Mouse (Mus musculus) layer of hippocampus, postnatal 10 days (tissue): Measurements from ENCODE around the gene Gm10638. TPM values are rescaled to one million over a fixed set of nuclear protein-coding genes. Genes with fewer than 3 reads are reported as not detected.

Experiments used
- DNase-seq, 2 experiments: peaks; one replicate each; pipeline ENCODE4 v3.0.0; 2021; ENCODE audit warnings: low spot score in 2 of 2
- total RNA-seq, 2 experiments: library from RNA; stranded (reverse); gene quantifications; 2 replicates each; pipeline ENCODE4 v1.2.3; 2021

Gene Gm10638
- total RNA-seq, 2 experiments from 2014 or later = 3.2 to 4.5 TPM

DNA sequence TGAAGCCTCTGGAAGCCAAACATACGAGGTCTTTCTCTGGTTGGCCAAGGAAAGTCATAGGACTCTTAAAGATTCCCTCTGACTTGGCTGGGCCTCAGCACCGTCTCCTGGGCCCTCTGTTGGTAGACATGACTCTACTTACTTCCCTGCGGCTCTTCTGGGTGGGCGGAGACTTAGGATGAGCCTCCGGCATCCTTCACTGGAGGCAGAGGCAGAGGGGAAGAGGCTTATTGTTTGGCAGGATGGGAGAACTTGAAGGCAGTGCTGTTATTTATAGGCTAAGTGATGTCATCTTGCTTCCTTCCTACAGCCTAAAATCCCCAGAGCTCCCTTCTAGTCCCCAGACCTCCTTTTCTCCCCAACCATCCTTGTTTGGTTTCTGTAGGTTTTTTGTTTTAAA lies 41.0 kb downstream of the Gm10638 start:
- no peak for DNase-seq

DNA sequence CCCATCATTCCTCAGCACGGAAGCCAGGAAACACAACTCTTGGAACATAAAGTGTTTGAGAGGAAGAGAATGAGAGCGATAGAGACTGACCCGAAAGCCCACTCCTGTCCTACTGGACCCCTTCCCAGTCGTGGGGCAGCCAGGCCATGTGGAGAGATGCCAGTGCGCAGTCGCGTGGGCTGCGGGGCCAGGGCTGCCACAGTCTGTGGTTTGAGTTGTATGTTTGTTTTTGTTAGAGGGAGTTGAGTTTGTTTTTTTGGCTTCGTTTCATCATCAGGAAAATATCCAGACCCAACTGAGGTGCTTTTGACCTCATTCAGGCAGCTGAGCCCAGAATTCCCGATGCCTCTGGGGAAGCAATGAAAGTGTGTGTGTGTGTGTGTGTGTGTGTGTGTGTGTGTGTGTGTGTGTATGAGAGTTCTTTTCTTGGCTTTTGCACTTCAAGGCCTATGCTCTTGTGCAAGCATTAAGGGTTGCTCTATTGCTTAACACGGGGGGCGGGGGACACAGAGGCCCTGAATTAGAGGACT lies 42.5 kb downstream of the Gm10638 start:
- peak in 1 of 2 experiments; percentile 28 for DNase-seq

DNA sequence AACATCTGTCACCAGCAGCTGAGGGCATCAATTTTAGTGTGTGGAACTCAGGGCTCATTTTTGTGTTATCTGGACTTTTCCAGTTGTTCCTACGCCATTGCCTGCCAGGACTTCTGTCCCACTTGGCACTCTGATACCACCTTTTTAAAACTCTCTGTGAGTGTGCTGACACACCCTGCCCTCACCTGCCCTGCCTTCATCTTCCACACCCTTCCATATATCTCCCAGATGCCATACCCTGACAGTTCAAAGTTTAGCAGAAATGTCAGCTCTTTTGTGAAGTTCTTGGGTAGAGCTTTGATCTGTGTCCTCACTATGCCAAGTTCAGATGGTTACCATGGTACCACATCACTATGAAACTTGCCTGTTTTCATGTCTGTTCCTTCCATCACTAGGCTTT lies 44.1 kb downstream of the Gm10638 start:
- DNase-seq = no peak

DNA sequence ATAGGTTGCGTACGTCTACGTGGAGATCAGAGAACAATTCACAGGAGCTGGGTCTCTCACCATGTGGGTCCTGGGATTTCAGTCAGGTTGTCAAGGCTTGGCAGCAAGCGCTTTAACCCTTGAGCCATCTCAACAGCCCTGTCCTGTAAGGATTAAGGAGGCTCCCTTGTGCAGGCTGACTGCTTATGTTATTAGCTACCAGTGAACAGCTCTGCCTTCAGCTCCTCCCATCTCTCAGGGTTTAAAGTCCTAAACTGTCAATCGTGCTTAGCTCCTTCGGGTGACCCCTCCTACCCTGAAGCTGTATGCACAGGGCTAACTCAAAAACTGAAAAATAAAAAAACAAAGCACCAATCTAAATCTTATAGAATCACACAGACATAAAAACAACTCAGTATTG lies 46.0 kb downstream of the Gm10638 start:
- no peak for DNase-seq

DNA sequence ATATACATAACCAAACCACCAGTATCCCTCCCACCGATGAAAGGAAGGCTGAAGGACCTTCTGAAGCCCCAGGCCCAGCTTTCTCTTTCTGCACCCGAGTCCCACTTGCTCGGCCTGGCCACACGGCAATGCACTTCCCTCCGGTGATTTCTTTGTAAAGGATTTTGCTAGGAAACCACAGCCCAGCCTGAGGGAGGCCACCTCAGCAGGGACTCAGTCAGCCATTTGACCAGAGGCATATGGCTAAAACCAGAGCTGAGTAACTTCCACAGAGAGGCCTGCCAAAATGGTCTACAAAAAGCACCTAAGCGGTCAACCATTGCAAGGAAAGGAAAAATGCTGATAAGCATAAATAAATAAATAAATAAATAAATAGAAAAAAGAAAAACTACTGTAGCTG lies 49.2 kb downstream of the Gm10638 start:
- no peak for DNase-seq

Other genes starting within 250 kb of the Gm10638 start
- gene Abcc12, start 165.0 kb upstream of the Gm10638 start, total RNA-seq = under 1 TPM; 0.67 to 0.80 TPM
- gene Lonp2, start 121.7 kb upstream of the Gm10638 start, total RNA-seq = 10 to 100 TPM; 61.6 to 61.8 TPM
- 10 to 100 TPM; 36.2 to 37.7 TPM for gene Siah1a, start 235 bp downstream of the Gm10638 start, total RNA-seq
- gene N4bp1, start 139.6 kb downstream of the Gm10638 start, total RNA-seq = 10 to 100 TPM; 25.9 to 27.0 TPM